Comparison of ENCODE assay signal across 8 mouse cellular contexts in genomic region chr2:30286192-30287026, GRCm38 (mm10). TPM values are rescaled to one million over a fixed set of nuclear protein-coding genes. Genes with fewer than 3 reads are reported as not detected.
DNase-seq lines count a peak whose midpoint lies in the region; ATAC-seq and TF ChIP-seq lines count a peak whose summit lies in the region.

Gene Dolk (minus strand): TSS chr2:30286334.
Gene Nup188 (plus strand): TSS chr2:30286397.

- H3K36me3 ChIP-seq in MEL (ENCODE audit: control insufficient read depth in 1 of 2, insufficient read depth in 2 of 2, low read length in 2 of 2), result peaks cover 0 to 12% of the 10 kb centered on the region in 2 experiments; a peak in 3 of 4 replicates
- H3K36me3 ChIP-seq in lung, embryonic 16.5 days (ENCODE audit: control insufficient read depth, insufficient read depth, low read length), result no peaks in the 10 kb centered on the region

- under 1% methylated on average over 64 of the region's 68 CpGs for whole genome bisulfite sequencing in cerebellum, adult 2 months
- WGBS in lung, embryonic 16.5 days, result under 1% methylated on average over 58 of the region's 68 CpGs

- ATAC-seq in hematopoietic stem cell, adult 5-6 weeks (replicated peaks in 1 of 2; ENCODE audit: insufficient read depth in 1 of 2, low FRiP score in 2 of 2, low TSS enrichment in 1 of 2, low read depth in 1 of 2, poor library complexity in 2 of 2, severe bottlenecking in 2 of 2), result peak; percentile 90 to 91
- ATAC-seq in lung, embryonic 16.5 days (ENCODE audit: low read depth), result peak; percentile 97

- peak; percentile 96 for DNase-seq in MEL (ENCODE audit: low read depth, low spot score)
- peak; percentile 94 to 96 for DNase-seq in cerebellum, adult 2 months
- DNase-seq in forelimb bud, embryonic 11.5 days (ENCODE audit: low read depth, low spot score), result peak; percentile 95
- DNase-seq in layer of hippocampus, adult 9-10 months (ENCODE audit: low spot score), result peak; percentile 75
- peak; percentile 93 for DNase-seq in ovary, postnatal 10 days (ENCODE audit: low spot score)
- peak; percentile 95 to 99 for DNase-seq in thymus, postnatal 10 days (ENCODE audit: low spot score in 2 of 2)

- H3K9me3 ChIP-seq in MEL (replicated peaks; ENCODE audit: insufficient read depth, low read length), result no peaks in the 10 kb centered on the region
- no peaks in the 10 kb centered on the region for H3K9me3 ChIP-seq in lung, embryonic 16.5 days (ENCODE audit: control insufficient read depth, low read length)

- H3K4me2 ChIP-seq in lung, embryonic 16.5 days (ENCODE audit: low read depth, low read length), result peak within 1 kb of the TSS; percentile 91

- H3K79me2 ChIP-seq in MEL (ENCODE audit: control insufficient read depth, insufficient read depth, low read length, poor library complexity), result peaks cover 48% of the 10 kb centered on the region

- H3K4me3 ChIP-seq in MEL (ENCODE audit: control insufficient read depth in 1 of 2, insufficient read depth in 1 of 2, low read depth in 2 of 2, low read length in 2 of 2), result peak within 1 kb of the TSS; percentile 89 to 93
- peak within 1 kb of the TSS; percentile 89 for H3K4me3 ChIP-seq in cerebellum, adult 2 months (replicated peaks; ENCODE audit: insufficient read depth, low read depth, low read length)
- peak within 1 kb of the TSS; percentile 92 for H3K4me3 ChIP-seq in lung, embryonic 16.5 days (ENCODE audit: low read length)

- TF ChIP-seq RAD21 in MEL (IDR thresholded peaks at IDR 0.05; ENCODE audit: low read depth, low read length), result no peak

- TF ChIP-seq CTCF in MEL (IDR thresholded peaks at IDR 0.05 in 2 of 3, conservative IDR thresholded peaks at IDR 0.05 in 1 of 3; ENCODE audit: control insufficient read depth in 1 of 3, insufficient read depth in 1 of 3, low read depth in 2 of 3, low read length in 3 of 3, poor library complexity in 1 of 3, severe bottlenecking in 1 of 3), result no peak; a peak in 1 of 6 replicates
- TF ChIP-seq CTCF in cerebellum, adult 2 months (IDR thresholded peaks at IDR 0.05; ENCODE audit: borderline replicate concordance, insufficient read depth, low read depth, low read length), result no peak

- H3K9ac ChIP-seq in MEL (ENCODE audit: control insufficient read depth, low read depth, low read length, poor library complexity, severe bottlenecking), result peak within 1 kb of the TSS; percentile 93
- H3K9ac ChIP-seq in lung, embryonic 16.5 days (ENCODE audit: low read length), result peak within 1 kb of the TSS; percentile 90

- H3K27ac ChIP-seq in MEL (ENCODE audit: control insufficient read depth, low read depth, low read length), result peak within 1 kb of the TSS; percentile 50
- peak within 1 kb of the TSS; percentile 11; the same call in 1 of the 2 replicates for H3K27ac ChIP-seq in cerebellum, adult 2 months (ENCODE audit: insufficient read depth, low read length)
- peak within 1 kb of the TSS; percentile 63 for H3K27ac ChIP-seq in lung, embryonic 16.5 days (ENCODE audit: low read length)

- TF ChIP-seq EP300 in MEL (IDR thresholded peaks at IDR 0.05; ENCODE audit: low read depth in 1 of 2, low read length in 2 of 2), result no peak

- peak; percentile 88 to 98 for TF ChIP-seq POLR2A in MEL (IDR thresholded peaks at IDR 0.05; ENCODE audit: control insufficient read depth in 1 of 2, insufficient read depth in 1 of 2, low read depth in 1 of 2, low read length in 2 of 2, poor library complexity in 1 of 2)
- TF ChIP-seq POLR2A in cerebellum, adult 2 months (IDR thresholded peaks at IDR 0.05; ENCODE audit: borderline replicate concordance, insufficient read depth, low read length), result peak; percentile 95

- H3K27me3 ChIP-seq in MEL (ENCODE audit: control insufficient read depth in 1 of 2, insufficient read depth in 2 of 2, low read length in 2 of 2), result no peaks in the 10 kb centered on the region
- H3K27me3 ChIP-seq in cerebellum, adult 2 months (ENCODE audit: control insufficient read depth, insufficient read depth, low read length), result no peaks in the 10 kb centered on the region
- H3K27me3 ChIP-seq in lung, embryonic 16.5 days (ENCODE audit: control insufficient read depth, insufficient read depth, low read depth, low read length), result no peaks in the 10 kb centered on the region

- peaks cover 0 to 14% of the 10 kb centered on the region in 2 experiments; a peak in 3 of 4 replicates for H3K4me1 ChIP-seq in MEL (ENCODE audit: control insufficient read depth in 1 of 2, insufficient read depth in 2 of 2, low read length in 2 of 2)
- H3K4me1 ChIP-seq in cerebellum, adult 2 months (ENCODE audit: control insufficient read depth, insufficient read depth, low read length), result peaks cover 10% of the 10 kb centered on the region
- peaks cover 17% of the 10 kb centered on the region for H3K4me1 ChIP-seq in lung, embryonic 16.5 days (replicated peaks; ENCODE audit: control insufficient read depth, insufficient read depth, low read length)

TF ChIP-seq in MEL, 35 proteins besides CTCF, POLR2A, EP300 and RAD21 (continues in another document):
- TF ChIP-seq KAT2A (conservative IDR thresholded peaks at IDR 0.05; ENCODE audit: low read depth, low read length) (no peak; the same call in 1 of the 2 replicates), JUND (IDR thresholded peaks at IDR 0.05; ENCODE audit: low read depth, low read length) (no peak), ETS1 (IDR thresholded peaks at IDR 0.05; ENCODE audit: low read depth, low read length) (no peak), GABPA (IDR thresholded peaks at IDR 0.05; ENCODE audit: low read depth, low read length) (no peak), CHD2 (IDR thresholded peaks at IDR 0.05; ENCODE audit: low read length) (no peak), USF2 (IDR thresholded peaks at IDR 0.05; ENCODE audit: borderline replicate concordance in 1 of 2, insufficient read depth in 1 of 2, low read depth in 1 of 2, low read length in 2 of 2) (peak; percentile 83 to 97), POLR2AphosphoS5 (IDR thresholded peaks at IDR 0.05; ENCODE audit: borderline replicate concordance, low read depth, low read length) (no peak), USF1 (IDR thresholded peaks at IDR 0.05; ENCODE audit: low read depth, low read length) (peak; percentile 100), UBTF (IDR thresholded peaks at IDR 0.05; ENCODE audit: borderline replicate concordance, insufficient read depth, low read depth, low read length) (peak; percentile 72; the same call in 1 of the 2 replicates), MEF2A (IDR thresholded peaks at IDR 0.05; ENCODE audit: extremely low read depth, insufficient replicate concordance, low read depth, low read length, poor library complexity, severe bottlenecking) (no peak), NRF1 (IDR thresholded peaks at IDR 0.05; ENCODE audit: insufficient read depth, low read depth, low read length, poor library complexity, severe bottlenecking) (0 out of 2 replicates have a peak, but pooled peaks have one; percentile 28), MYB (IDR thresholded peaks at IDR 0.05; ENCODE audit: low read depth, low read length) (no peak), RCOR1 (IDR thresholded peaks at IDR 0.05; ENCODE audit: low read depth, low read length) (no peak), E2F4 (IDR thresholded peaks at IDR 0.05; ENCODE audit: borderline replicate concordance, low read depth, low read length) (peak; percentile 64; the same call in 1 of the 2 replicates), BHLHE40 (IDR thresholded peaks at IDR 0.05; ENCODE audit: borderline replicate concordance, low read depth, low read length) (no peak), ZMIZ1 (IDR thresholded peaks at IDR 0.05; ENCODE audit: low read depth, low read length) (peak; percentile 78; the same call in 1 of the 2 replicates), SIN3A (IDR thresholded peaks at IDR 0.05; ENCODE audit: low read length) (peak; percentile 83; the same call in 1 of the 2 replicates), POLR2AphosphoS2 (IDR thresholded peaks at IDR 0.05; ENCODE audit: low read length) (peak; percentile 74; the same call in 1 of the 2 replicates), MAX (IDR thresholded peaks at IDR 0.05; ENCODE audit: low read length) (peak; percentile 93), HCFC1 (IDR thresholded peaks at IDR 0.05; ENCODE audit: low read depth, low read length) (peak; percentile 85), MAFK (IDR thresholded peaks at IDR 0.05; ENCODE audit: borderline replicate concordance, low read depth, low read length) (no peak), ZNF384 (IDR thresholded peaks at IDR 0.05; ENCODE audit: low read depth, low read length) (no peak), MAZ (IDR thresholded peaks at IDR 0.05; ENCODE audit: low read depth, low read length) (peak; percentile 61; the same call in 1 of the 2 replicates), TCF12 (IDR thresholded peaks at IDR 0.05; ENCODE audit: low read depth, low read length) (peak; percentile 86), TAL1 (IDR thresholded peaks at IDR 0.05; ENCODE audit: low read length) (no peak), CHD1 (IDR thresholded peaks at IDR 0.05; ENCODE audit: low read depth, low read length) (no peak; the same call in none of the 2 replicates), TBP (IDR thresholded peaks at IDR 0.05; ENCODE audit: low read depth, low read length) (peak; percentile 85), ZKSCAN1 (IDR thresholded peaks at IDR 0.05; ENCODE audit: low read depth, low read length) (no peak), NELFE (IDR thresholded peaks at IDR 0.05; ENCODE audit: low read depth, low read length) (peak; percentile 90), GATA1 (IDR thresholded peaks at IDR 0.05; ENCODE audit: low read depth, low read length) (no peak), MYC (IDR thresholded peaks at IDR 0.05; ENCODE audit: low read depth, low read length) (peak; percentile 48; the same call in 1 of the 2 replicates), ELF1 (IDR thresholded peaks at IDR 0.05; ENCODE audit: low read depth, low read length) (no peak), ZC3H11A (IDR thresholded peaks at IDR 0.05; ENCODE audit: low read depth, low read length) (no peak)

RNA-seq across cellular contexts. Expression of gene Dolk, which starts in this region (rescaled TPM):
- total RNA-seq in MEL (2012; rRNA removed), result 13.7 and 21.7 TPM in 2 replicates
- polyA plus RNA-seq in MEL (2012; ENCODE audit: insufficient read depth in 1 of 2, insufficient read length in 2 of 2, low read depth in 1 of 2, low replicate concordance in 2 of 2, missing spikeins in 1 of 2), result 10 to 100 TPM in 1 of 2 experiments, not detected in 1; 18.5 TPM
- 20.8 and 21.8 TPM in 2 replicates for polyA plus RNA-seq in cerebellum, adult 2 months (2012; rRNA removed)
- 8.8 and 9.9 TPM in 2 replicates for total RNA-seq in hematopoietic stem cell, adult 5-6 weeks (2017)
- polyA plus RNA-seq in lung, embryonic 16.5 days (2015; fragmentation: Nextera tagmentation; extraction: Ambion mirVana), result 30.3 and 31.4 TPM in 2 replicates

RNA-seq across cellular contexts. Expression of gene Nup188, which starts in this region (rescaled TPM):
- total RNA-seq in MEL (2012; rRNA removed), result 58.6 and 63.2 TPM in 2 replicates
- 100 to 1,000 TPM in 1 of 2 experiments, not detected in 1; 119 TPM for polyA plus RNA-seq in MEL (2012; ENCODE audit: insufficient read depth in 1 of 2, insufficient read length in 2 of 2, low read depth in 1 of 2, low replicate concordance in 2 of 2, missing spikeins in 1 of 2)
- 19.4 and 22.9 TPM in 2 replicates for polyA plus RNA-seq in cerebellum, adult 2 months (2012; rRNA removed)
- 18.9 and 25.4 TPM in 2 replicates for total RNA-seq in hematopoietic stem cell, adult 5-6 weeks (2017)
- polyA plus RNA-seq in lung, embryonic 16.5 days (2015; fragmentation: Nextera tagmentation; extraction: Ambion mirVana), result 30.5 and 33.6 TPM in 2 replicates

Comparison
In these comparisons a context has a peak if more than half of its experiments do, and no peak if none do; other contexts are left out.
1. Peak in every context shown above with its lines: DNase-seq, ATAC-seq, H3K4me3 ChIP-seq and H3K27ac ChIP-seq.
2. H3K27ac ChIP-seq: peak in every context shown above with its lines; median percentile 63 in lung, embryonic 16.5 days; 50 in MEL; 11 in cerebellum, adult 2 months.